Mouse (Mus musculus) forebrain, embryonic 14.5 days (tissue): ENCODE measurements at regions not wholly inside any gene's neighbourhood (a gene's known extent, or its start where the extent isn't known, plus 50 kb on each side); places are given as distances from the start of the nearest gene placed in this dataset.
A peak's percentile ranks its signal among the peaks of the same experiment; 100 is the strongest.
"Not testable (repeated sequence)": the region's sequence is repeated elsewhere in the genome, so short reads cannot be mapped to it uniquely, and the experiment has no call there.

ENCODE experiments used
- ATAC-seq: fragments of 200-750 bp; cut with Nextera tagmentation; 2 replicates; pipeline ENCODE4 v1.8.0; 2017; ENCODE audit warnings: mild to moderate bottlenecking, moderate library complexity
- DNase-seq: peaks from one replicate; pipeline ENCODE4 v3.0.0-alpha.2; 2015; ENCODE audit warnings: low spot score
- H3K27ac ChIP-seq: fragments of 300-500 bp; sonication (generic); 2 replicates; pipeline ENCODE4 v1.5.1; 2014; ENCODE audit warnings: low read depth, mild to moderate bottlenecking, control low read depth, low read length, moderate library complexity
- H3K27me3 ChIP-seq: fragments of 300-500 bp; sonication (generic); replicated peaks from 2 replicates; pipeline ENCODE4 v1.6.1; 2014; ENCODE audit warnings: low read length, control low read depth, mixed read lengths; ENCODE audit not compliant: control insufficient read depth, insufficient read depth
- H3K36me3 ChIP-seq: fragments of 300-500 bp; sonication (generic); 2 replicates; pipeline ENCODE4 v1.6.1; 2014; ENCODE audit warnings: low read length, control low read depth; ENCODE audit not compliant: control insufficient read depth, insufficient read depth
- H3K4me1 ChIP-seq: fragments of 300-500 bp; sonication (generic); 2 replicates; pipeline ENCODE4 v1.6.1; 2014; ENCODE audit warnings: antibody characterized with exemption, low read length, control low read depth; ENCODE audit not compliant: control insufficient read depth, insufficient read depth
- H3K4me2 ChIP-seq: fragments of 300-500 bp; sonication (generic); 2 replicates; pipeline ENCODE4 v1.6.1; 2014; ENCODE audit warnings: mild to moderate bottlenecking, control low read depth, low read length
- H3K4me3 ChIP-seq: fragments of 300-500 bp; sonication (generic); 2 replicates; pipeline ENCODE4 v1.5.1; 2014; ENCODE audit warnings: low read depth, low read length, control low read depth
- H3K9ac ChIP-seq: fragments of 300-500 bp; sonication (generic); 2 replicates; pipeline ENCODE4 v1.6.1; 2014; ENCODE audit warnings: mild to moderate bottlenecking, low read length, control low read depth, moderate library complexity
- H3K9me3 ChIP-seq: fragments of 300-500 bp; sonication (generic); replicated peaks from 2 replicates; pipeline ENCODE4 v1.6.1; 2016; ENCODE audit warnings: low read length, control low read depth, mixed read lengths; ENCODE audit not compliant: control insufficient read depth
- WGBS: fragments of 180-500 bp; shearing (Covaris S2); extraction: QIAGEN DNeasy Blood & Tissue Kit; methylation state at CpG from one replicate; pipeline ENCODE4 v1.1.7; 2014; 5-methylcytosine and 5-hydroxymethylcytosine counted together

GRCm38 (mm10) chr1:137221087-137222057 lies 261.1 kb upstream of the Nr5a2 start:
- Histone ChIP-seq H3K36me3 (no peaks in the 10 kb centered on the region), H3K4me3 (peak overlapping the region; percentile 28), H3K27me3 (no peaks in the 10 kb centered on the region), H3K4me1 (peaks cover 11% of the 10 kb centered on the region), H3K4me2 (peak overlapping the region; percentile 69), H3K9me3 (no peaks in the 10 kb centered on the region), H3K9ac (peak overlapping the region; percentile 65), H3K27ac (no peak overlapping the region)
- DNase-seq (peak; percentile 62), ATAC-seq (peak; percentile 30)
- 10% methylated on average over 25 of the region's 25 CpGs for WGBS

GRCm38 (mm10) chr1:137220226-137220625 lies 260.0 kb upstream of the Nr5a2 start:
- Histone ChIP-seq H3K4me2 (no peak overlapping the region), H3K36me3 (no peaks in the 10 kb centered on the region), H3K27me3 (no peaks in the 10 kb centered on the region), H3K27ac (no peak overlapping the region), H3K4me3 (no peak overlapping the region), H3K9ac (no peak overlapping the region), H3K4me1 (peaks cover 11% of the 10 kb centered on the region), H3K9me3 (no peaks in the 10 kb centered on the region)
- ATAC-seq (no peak), DNase-seq (no peak)
- 26% methylated on average over 6 of the region's 6 CpGs for WGBS

GRCm38 (mm10) chr1:137218611-137219010 lies 258.4 kb upstream of the Nr5a2 start:
- Histone ChIP-seq H3K27ac (no peak overlapping the region), H3K27me3 (no peaks in the 10 kb centered on the region), H3K4me3 (no peak overlapping the region), H3K9ac (no peak overlapping the region), H3K9me3 (no peaks in the 10 kb centered on the region), H3K36me3 (no peaks in the 10 kb centered on the region), H3K4me2 (no peak overlapping the region), H3K4me1 (peaks cover 11% of the 10 kb centered on the region)
- no peak for DNase-seq
- ATAC-seq: no peak
- 88% methylated on average over 11 of the region's 11 CpGs for WGBS

- H3K9ac ChIP-seq: no peak overlapping the region
- H3K4me1 ChIP-seq: peaks cover 11% of the 10 kb centered on the region
- no peak overlapping the region for H3K27ac ChIP-seq
- no peak overlapping the region for H3K4me3 ChIP-seq
- no peaks in the 10 kb centered on the region for H3K9me3 ChIP-seq
- H3K36me3 ChIP-seq: no peaks in the 10 kb centered on the region
- H3K4me2 ChIP-seq: no peak overlapping the region
- no peaks in the 10 kb centered on the region for H3K27me3 ChIP-seq
- no peak for ATAC-seq
- no peak for DNase-seq
- 70% methylated on average over 4 of the region's 4 CpGs for WGBS
Measured at GRCm38 (mm10) chr1:137218096-137218495, 257.8 kb upstream of the Nr5a2 start.

GRCm38 (mm10) chr1:137217206-137217605 lies 257.0 kb upstream of the Nr5a2 start:
- ATAC-seq (no peak), DNase-seq (no peak)
- H3K27me3 ChIP-seq: no peaks in the 10 kb centered on the region
- no peak overlapping the region for H3K4me2 ChIP-seq
- H3K4me3 ChIP-seq: no peak overlapping the region
- H3K9ac ChIP-seq: no peak overlapping the region
- WGBS: 93% methylated on average over 5 of the region's 5 CpGs
- no peaks in the 10 kb centered on the region for H3K9me3 ChIP-seq
- peaks cover 7% of the 10 kb centered on the region for H3K4me1 ChIP-seq
- H3K27ac ChIP-seq: no peak overlapping the region
- H3K36me3 ChIP-seq: no peaks in the 10 kb centered on the region

GRCm38 (mm10) chr1:137214328-137214727 lies 254.1 kb upstream of the Nr5a2 start:
- H3K27me3 ChIP-seq, H3K4me2 ChIP-seq, H3K4me3 ChIP-seq, H3K4me1 ChIP-seq, H3K27ac ChIP-seq, H3K9ac ChIP-seq, H3K36me3 ChIP-seq, H3K9me3 ChIP-seq, ATAC-seq, DNase-seq: not testable (repeated sequence)
- 75% methylated on average over 1 of the region's 1 CpGs for WGBS

GRCm38 (mm10) chr1:137213717-137214116 lies 253.5 kb upstream of the Nr5a2 start:
- Histone ChIP-seq H3K36me3 (no peaks in the 10 kb centered on the region), H3K4me2 (no peak overlapping the region), H3K4me3 (no peak overlapping the region), H3K9ac (no peak overlapping the region), H3K27ac (no peak overlapping the region), H3K4me1 (no peaks in the 10 kb centered on the region), H3K9me3 (no peaks in the 10 kb centered on the region), H3K27me3 (no peaks in the 10 kb centered on the region)
- WGBS: 80% methylated on average over 5 of the region's 5 CpGs
- ATAC-seq (no peak), DNase-seq (no peak)

- no peak overlapping the region for H3K4me2 ChIP-seq
- WGBS: 85% methylated on average over 3 of the region's 3 CpGs
Measured at GRCm38 (mm10) chr1:137212856-137213255, 252.6 kb upstream of the Nr5a2 start.

GRCm38 (mm10) chr1:137204371-137204770 lies 244.1 kb upstream of the Nr5a2 start:
- H3K4me3 ChIP-seq: no peak overlapping the region
- no peaks in the 10 kb centered on the region for H3K36me3 ChIP-seq
- ATAC-seq (no peak), DNase-seq (no peak)
- H3K27me3 ChIP-seq: no peaks in the 10 kb centered on the region
- no peak overlapping the region for H3K9ac ChIP-seq
- H3K4me2 ChIP-seq: no peak overlapping the region
- H3K4me1 ChIP-seq: peaks cover 4% of the 10 kb centered on the region; the same call in 1 of the 2 replicates
- H3K27ac ChIP-seq: no peak overlapping the region
- 89% methylated on average over 7 of the region's 7 CpGs for WGBS
- H3K9me3 ChIP-seq: no peaks in the 10 kb centered on the region

More at GRCm38 (mm10) chr1:137212856-137213255, 252.6 kb upstream of the Nr5a2 start:
- Histone ChIP-seq H3K9me3 (no peaks in the 10 kb centered on the region), H3K9ac (no peak overlapping the region), H3K36me3 (no peaks in the 10 kb centered on the region), H3K4me3 (no peak overlapping the region), H3K4me1 (no peaks in the 10 kb centered on the region), H3K27me3 (no peaks in the 10 kb centered on the region), H3K27ac (no peak overlapping the region)
- DNase-seq (no peak), ATAC-seq (no peak)
